Mouse (Mus musculus) E14TG2a.4 (cell line): Measurements from ENCODE around the gene Tnfrsf23.

Source experiments
- CTCF ChIP-seq: conservative IDR thresholded peaks from 2 replicates; pipeline ENCODE4 v1.5.1; 2014; ENCODE audit warnings: low read length
- NANOG ChIP-seq: IDR thresholded peaks from 2 replicates; pipeline ENCODE4 v1.6.1; 2014; ENCODE audit warnings: borderline replicate concordance, low read length, mixed read lengths
- POU5F1 ChIP-seq: IDR thresholded peaks from 2 replicates; pipeline ENCODE4 v1.6.1; 2014; ENCODE audit warnings: low read length, borderline replicate concordance

DNA sequence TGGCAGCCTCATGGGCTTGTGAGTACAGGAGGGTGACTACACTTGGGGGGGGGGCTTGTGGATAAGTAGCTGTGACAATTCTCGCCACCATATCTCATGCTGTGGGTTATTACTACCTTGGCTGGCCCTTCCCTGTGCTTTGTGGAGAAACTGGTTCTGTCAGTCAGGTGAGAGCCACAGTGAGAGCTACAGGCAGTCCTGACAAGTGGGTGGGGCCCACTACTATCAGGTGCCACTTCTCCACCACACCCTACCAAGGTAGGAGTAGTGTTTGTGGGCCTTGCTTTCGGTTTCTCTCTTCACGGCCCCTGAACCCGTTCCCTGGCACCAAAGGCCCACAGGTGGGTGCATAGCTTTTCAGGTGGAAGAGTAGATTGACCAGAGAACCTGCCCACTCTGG, 38.2 kb upstream of the Tnfrsf23 start:
- TF ChIP-seq CTCF = no peak
- no peak for TF ChIP-seq NANOG
- TF ChIP-seq POU5F1 = no peak
